Mouse (Mus musculus) retina, postnatal 7 days (tissue): Measurements from ENCODE around the gene Mapk10.

ENCODE experiments used
- DNase-seq: peaks from one replicate; pipeline ENCODE4 v3.0.0-alpha.2; 2012; ENCODE audit warnings: low read depth, low spot score

Mapk10 gene

GRCm38 (mm10) chr5:103050319-103050916, 160.7 kb downstream of the Mapk10 start:
- no peak for DNase-seq

GRCm38 (mm10) chr5:103048011-103048410, 163.1 kb downstream of the Mapk10 start:
- DNase-seq = no peak

GRCm38 (mm10) chr5:103037752-103038151, 173.4 kb downstream of the Mapk10 start:
- DNase-seq = no peak

GRCm38 (mm10) chr5:103028940-103029621, 182.1 kb downstream of the Mapk10 start:
- no peak for DNase-seq

GRCm38 (mm10) chr5:103022504-103023172, 188.5 kb downstream of the Mapk10 start:
- no peak for DNase-seq

GRCm38 (mm10) chr5:103021479-103021878, 189.7 kb downstream of the Mapk10 start:
- no peak for DNase-seq

- no peak for DNase-seq
Measured at GRCm38 (mm10) chr5:103020954-103021353, 190.2 kb downstream of the Mapk10 start.

- DNase-seq = no peak
Measured at GRCm38 (mm10) chr5:103020127-103020526, 191.0 kb downstream of the Mapk10 start.

- DNase-seq = no peak
Measured at GRCm38 (mm10) chr5:103017637-103018036, 193.5 kb downstream of the Mapk10 start.

- no peak for DNase-seq
Measured at GRCm38 (mm10) chr5:103014309-103014708, 196.8 kb downstream of the Mapk10 start.

GRCm38 (mm10) chr5:103008894-103009293, 202.2 kb downstream of the Mapk10 start:
- DNase-seq = no peak

- DNase-seq = no peak
Measured at GRCm38 (mm10) chr5:103002116-103002515, 209.0 kb downstream of the Mapk10 start.

GRCm38 (mm10) chr5:103000572-103000971, 210.6 kb downstream of the Mapk10 start:
- no peak for DNase-seq

- no peak for DNase-seq
Measured at GRCm38 (mm10) chr5:102998524-102998923, 212.6 kb downstream of the Mapk10 start.

- DNase-seq = no peak
Measured at GRCm38 (mm10) chr5:102997907-102998306, 213.2 kb downstream of the Mapk10 start.

GRCm38 (mm10) chr5:102996331-102996730, 214.8 kb downstream of the Mapk10 start:
- no peak for DNase-seq

- no peak for DNase-seq
Measured at GRCm38 (mm10) chr5:102995928-102996327, 215.2 kb downstream of the Mapk10 start.

- no peak for DNase-seq
Measured at GRCm38 (mm10) chr5:102993951-102994350, 217.2 kb downstream of the Mapk10 start.

- DNase-seq = no peak
Measured at GRCm38 (mm10) chr5:102991691-102992090, 219.4 kb downstream of the Mapk10 start.

- DNase-seq = no peak
Measured at GRCm38 (mm10) chr5:102978382-102978781, 232.8 kb downstream of the Mapk10 start.

GRCm38 (mm10) chr5:102977138-102977537, 234.0 kb downstream of the Mapk10 start:
- DNase-seq = no peak

- no peak for DNase-seq
Measured at GRCm38 (mm10) chr5:102976540-102976939, 234.6 kb downstream of the Mapk10 start.

GRCm38 (mm10) chr5:102974400-102974799, 236.7 kb downstream of the Mapk10 start:
- DNase-seq = no peak
